Mouse (Mus musculus) bone marrow, adult 2 months (tissue): ENCODE data around the gene Vamp5.

Experiments used
- CTCF ChIP-seq: fragments of 200-500 bp; IDR thresholded peaks from 2 replicates; pipeline ENCODE4 v1.5.1; 2011; ENCODE audit warnings: low read length, control low read depth; ENCODE audit not compliant: control insufficient read depth, insufficient read depth
- POLR2A ChIP-seq: fragments of 200-500 bp; IDR thresholded peaks from 2 replicates; pipeline ENCODE4 v1.6.1; 2011; ENCODE audit warnings: low read depth, mild to moderate bottlenecking, control low read depth, low read length, borderline replicate concordance; ENCODE audit not compliant: control insufficient read depth

DNA sequence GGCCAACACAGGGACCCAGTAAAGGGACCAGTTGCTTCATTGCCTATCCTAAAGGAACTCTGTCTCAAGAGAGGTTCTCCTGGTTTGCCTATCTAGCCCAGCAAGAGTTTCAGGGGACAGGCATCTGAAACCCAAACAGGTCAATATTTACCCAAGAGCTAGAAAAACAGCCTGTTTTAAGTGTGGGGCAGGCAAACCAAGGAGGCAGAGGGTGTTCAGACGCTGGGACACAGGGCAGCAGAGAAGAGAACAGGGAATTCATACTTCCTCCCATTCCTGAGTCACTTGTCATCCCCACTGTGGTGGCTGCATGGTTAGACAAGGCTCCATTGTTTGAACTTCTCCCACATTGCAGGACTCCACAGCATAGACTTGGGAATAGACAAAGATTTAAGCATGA, 8.7 kb downstream of the Vamp5 start:
- TF ChIP-seq POLR2A (no peak), CTCF (no peak)
